Mouse (Mus musculus) liver, embryonic 14.5 days (tissue): ENCODE measurements around the gene Wwc2. TPM values are rescaled to one million over a fixed set of nuclear protein-coding genes. Genes with fewer than 3 reads are reported as not detected.

ENCODE experiments used
- ATAC-seq: fragments of 200-750 bp; cut with Nextera tagmentation; 2 replicates; pipeline ENCODE4 v1.8.0; 2017; ENCODE audit warnings: moderate number of reproducible peaks, mild to moderate bottlenecking, moderate library complexity; ENCODE audit not compliant: insufficient read depth
- DNase-seq, 3 experiments: peaks; one replicate each; pipeline ENCODE4 v3.0.0-alpha.2; 2012 to 2013; ENCODE audit warnings: low read depth in 3 of 3, low spot score in 3 of 3
- H3K27ac ChIP-seq: fragments of 300-500 bp; sonication (generic); 2 replicates; pipeline ENCODE4 v1.5.1; 2014; ENCODE audit warnings: moderate library complexity, mild to moderate bottlenecking, control low read depth, inconsistent platforms
- H3K27me3 ChIP-seq: fragments of 300-500 bp; sonication (generic); 2 replicates; pipeline ENCODE4 v1.6.1; 2014; ENCODE audit warnings: mild to moderate bottlenecking, low read length, moderate library complexity; ENCODE audit not compliant: control insufficient read depth, insufficient read depth
- H3K36me3 ChIP-seq: fragments of 300-500 bp; sonication (generic); replicated peaks from 2 replicates; pipeline ENCODE4 v1.6.1; 2014; ENCODE audit warnings: low read depth; ENCODE audit not compliant: control insufficient read depth, insufficient read depth
- H3K4me1 ChIP-seq, 2 experiments: fragments of 200-500 bp in 1 of 2; fragments of 300-500 bp in 1 of 2; sonication (generic) in 1 of 2; replicated peaks; 2 replicates each; pipeline ENCODE4 v1.6.1; 2012 to 2014; ENCODE audit warnings: antibody characterized with exemption in 1 of 2, inconsistent platforms in 1 of 2, low read length in 1 of 2; ENCODE audit not compliant: control insufficient read depth in 2 of 2, insufficient read depth in 2 of 2
- H3K4me2 ChIP-seq: fragments of 300-500 bp; sonication (generic); 2 replicates; pipeline ENCODE4 v1.6.1; 2014; ENCODE audit warnings: low read depth, mild to moderate bottlenecking, control low read depth, moderate library complexity
- H3K4me3 ChIP-seq, 2 experiments: fragments of 200-500 bp in 1 of 2; fragments of 300-500 bp in 1 of 2; sonication (generic) in 1 of 2; 2 replicates each; pipeline ENCODE4 v1.5.1; 2012 to 2014; ENCODE audit warnings: low read depth in 2 of 2, low read length in 2 of 2, mild to moderate bottlenecking in 2 of 2, control low read depth in 1 of 2, inconsistent platforms in 1 of 2, moderate library complexity in 1 of 2; ENCODE audit not compliant: insufficient read depth in 1 of 2
- H3K9ac ChIP-seq: fragments of 300-500 bp; sonication (generic); replicated peaks from 2 replicates; pipeline ENCODE4 v1.6.1; 2014; ENCODE audit warnings: mild to moderate bottlenecking, control low read depth, moderate library complexity
- H3K9me3 ChIP-seq: fragments of 300-500 bp; sonication (generic); 2 replicates; pipeline ENCODE4 v1.6.1; 2016; ENCODE audit warnings: low read length, mixed read lengths; ENCODE audit not compliant: control insufficient read depth
- CTCF ChIP-seq: IDR thresholded peaks from 2 replicates; pipeline ENCODE4 v1.5.1; 2016; ENCODE audit warnings: antibody characterized with exemption, low read depth, control low read depth
- EP300 ChIP-seq: IDR thresholded peaks from 2 replicates; pipeline ENCODE4 v1.6.1; 2016; ENCODE audit warnings: antibody characterized with exemption, low read depth
- WGBS: fragments of 180-500 bp; shearing (Covaris S2); extraction: QIAGEN DNeasy Blood & Tissue Kit; methylation state at CpG from one replicate; pipeline ENCODE4 v1.1.7; 2014; ENCODE audit not compliant: insufficient replicate concordance; 5-methylcytosine and 5-hydroxymethylcytosine counted together
- polyA plus RNA-seq, 2 experiments: library from polyadenylated mRNA; depleted of rRNA in 1 of 2; stranded (reverse) in 1 of 2; unstranded in 1 of 2; fragments of >200 nt; fragmentation: Nextera tagmentation in 1 of 2; extraction: Ambion mirVana in 1 of 2; gene quantifications; 2 replicates each; pipeline versions ENCODE4 v1.2.1 to v1.2.3; 2012 to 2014

Gene Wwc2
- polyA plus RNA-seq, 2 experiments = 0.90 to 1.0 TPM

- WGBS = 51% methylated on average over 6 of the region's 6 CpGs
- H3K9ac ChIP-seq = no peak overlapping the region
- DNase-seq (no peak), ATAC-seq (no peak)
- H3K4me1 ChIP-seq = no peaks in the 10 kb centered on the region
- H3K9me3 ChIP-seq = no peaks in the 10 kb centered on the region
- H3K4me3 ChIP-seq = no peak overlapping the region
- TF ChIP-seq CTCF (no peak), EP300 (no peak)
- no peak overlapping the region for H3K4me2 ChIP-seq
- no peak overlapping the region for H3K27ac ChIP-seq
- no peaks in the 10 kb centered on the region for H3K27me3 ChIP-seq
- no peaks in the 10 kb centered on the region for H3K36me3 ChIP-seq
Observed at GRCm38 (mm10) chr8:47962005-47962404, 28.7 kb downstream of the Wwc2 start.

GRCm38 (mm10) chr8:47957560-47957959, 33.2 kb downstream of the Wwc2 start:
- no peak overlapping the region for H3K4me3 ChIP-seq
- 70% methylated on average over 4 of the region's 4 CpGs for WGBS
- no peak overlapping the region for H3K27ac ChIP-seq
- no peaks in the 10 kb centered on the region for H3K27me3 ChIP-seq
- no peak overlapping the region for H3K4me2 ChIP-seq
- H3K4me1 ChIP-seq = no peaks in the 10 kb centered on the region
- TF ChIP-seq CTCF = no peak
- no peak for TF ChIP-seq EP300
- DNase-seq (no peak), ATAC-seq (no peak)
- no peaks in the 10 kb centered on the region for H3K36me3 ChIP-seq
- no peak overlapping the region for H3K9ac ChIP-seq
- no peaks in the 10 kb centered on the region for H3K9me3 ChIP-seq

- H3K27me3 ChIP-seq = no peaks in the 10 kb centered on the region
- no peak overlapping the region for H3K4me3 ChIP-seq
- H3K4me1 ChIP-seq = peaks cover 0 to 2% of the 10 kb centered on the region in 2 experiments; a peak in 1 of 4 replicates
- no peak overlapping the region for H3K27ac ChIP-seq
- H3K9ac ChIP-seq = no peak overlapping the region
- H3K4me2 ChIP-seq = no peak overlapping the region
- WGBS = 55% methylated on average over 7 of the region's 7 CpGs
- ATAC-seq = no peak
- peak; percentile 67 for TF ChIP-seq CTCF
- TF ChIP-seq EP300 = no peak
- DNase-seq = no peak
- no peaks in the 10 kb centered on the region for H3K36me3 ChIP-seq
- H3K9me3 ChIP-seq = no peaks in the 10 kb centered on the region
Observed at GRCm38 (mm10) chr8:47951380-47951932, 39.3 kb downstream of the Wwc2 start.

- Histone ChIP-seq H3K9ac (no peak overlapping the region), H3K4me1 (peaks cover 0 to 2% of the 10 kb centered on the region in 2 experiments; a peak in 1 of 4 replicates), H3K9me3 (no peaks in the 10 kb centered on the region), H3K4me3 (no peak overlapping the region), H3K36me3 (no peaks in the 10 kb centered on the region), H3K27me3 (no peaks in the 10 kb centered on the region), H3K4me2 (no peak overlapping the region), H3K27ac (no peak overlapping the region)
- ATAC-seq = no peak
- TF ChIP-seq CTCF = no peak
- TF ChIP-seq EP300 = no peak
- DNase-seq = no peak
- WGBS = 66% methylated on average over 4 of the region's 4 CpGs
Observed at GRCm38 (mm10) chr8:47948836-47949235, 41.9 kb downstream of the Wwc2 start.

GRCm38 (mm10) chr8:47947672-47948618, 42.8 kb downstream of the Wwc2 start:
- Histone ChIP-seq H3K4me1 (peaks cover 0 to 2% of the 10 kb centered on the region in 2 experiments; a peak in 1 of 4 replicates), H3K4me3 (no peak overlapping the region), H3K27me3 (no peaks in the 10 kb centered on the region), H3K9me3 (no peaks in the 10 kb centered on the region), H3K36me3 (no peaks in the 10 kb centered on the region), H3K9ac (no peak overlapping the region), H3K4me2 (peak overlapping the region; percentile 14; the same call in 1 of the 2 replicates), H3K27ac (no peak overlapping the region)
- ATAC-seq = no peak
- TF ChIP-seq EP300 = no peak
- no peak for TF ChIP-seq CTCF
- DNase-seq = no peak
- WGBS = 13% methylated on average over 19 of the region's 19 CpGs
